Mouse (Mus musculus) myocyte (in vitro differentiated cells): ENCODE results near the gene R3hdm4. TPM values are rescaled to one million over a fixed set of nuclear protein-coding genes. Genes with fewer than 3 reads are reported as not detected.
"Not testable (repeated sequence)": the region's sequence is repeated elsewhere in the genome, so short reads cannot be mapped to it uniquely, and the experiment has no call there.

Experiments used
- H3K27me3 ChIP-seq: one replicate; pipeline ENCODE4 v1.6.1; 2011; ENCODE audit not compliant: control insufficient read depth, insufficient read depth, insufficient read length
- H3K36me3 ChIP-seq: one replicate; pipeline ENCODE4 v1.6.1; 2011; ENCODE audit not compliant: control insufficient read depth, insufficient read depth
- H3K4me2 ChIP-seq: one replicate; pipeline ENCODE4 v1.6.1; 2011; ENCODE audit warnings: low read depth, control low read depth
- H3K4me3 ChIP-seq: one replicate; pipeline ENCODE4 v1.5.1; 2011; ENCODE audit warnings: mild to moderate bottlenecking, control low read depth, moderate library complexity
- H3K79me2 ChIP-seq: one replicate; pipeline ENCODE4 v1.6.1; 2011; ENCODE audit not compliant: control insufficient read depth, insufficient read depth
- H3ac ChIP-seq: one replicate; pipeline ENCODE4 v1.6.1; 2011; ENCODE audit not compliant: control insufficient read depth, insufficient read length
- CEBPB ChIP-seq: IDR thresholded peaks from 2 replicates; pipeline ENCODE4 v1.6.1; 2011; ENCODE audit warnings: mild to moderate bottlenecking, moderate library complexity; ENCODE audit not compliant: poor library complexity, insufficient read depth, severe bottlenecking
- E2F4 ChIP-seq: IDR thresholded peaks from one replicate; pipeline ENCODE4 v1.6.1; 2011; ENCODE audit warnings: mild to moderate bottlenecking, control low read depth, moderate library complexity; ENCODE audit not compliant: insufficient read depth
- MAX ChIP-seq: IDR thresholded peaks from one replicate; pipeline ENCODE4 v1.6.1; 2011; ENCODE audit warnings: low read depth, mild to moderate bottlenecking, control low read depth
- MYOD1 ChIP-seq, 3 experiments: IDR thresholded peaks; one replicate each; pipeline ENCODE4 v1.6.1; 2011; ENCODE audit warnings: control low read depth in 2 of 3, low read depth in 2 of 3, mild to moderate bottlenecking in 2 of 3, moderate library complexity in 1 of 3; ENCODE audit not compliant: insufficient read length in 2 of 3, control insufficient read depth in 1 of 3
- MYOG ChIP-seq, 3 experiments: IDR thresholded peaks; one replicate each; pipeline ENCODE4 v1.6.1; 2011; ENCODE audit warnings: control low read depth in 2 of 3, low read depth in 2 of 3, mild to moderate bottlenecking in 2 of 3; ENCODE audit not compliant: insufficient read length in 2 of 3, control insufficient read depth in 1 of 3, insufficient read depth in 1 of 3
- POLR2A ChIP-seq: IDR thresholded peaks from one replicate; pipeline ENCODE4 v1.6.1; 2011; ENCODE audit warnings: low read depth, mild to moderate bottlenecking, control low read depth, moderate library complexity; ENCODE audit not compliant: insufficient read length
- POLR2AphosphoS2 ChIP-seq: IDR thresholded peaks from one replicate; pipeline ENCODE4 v1.6.1; 2011; ENCODE audit warnings: low read depth, control low read depth; ENCODE audit not compliant: insufficient read length
- REST ChIP-seq: IDR thresholded peaks from one replicate; pipeline ENCODE4 v1.6.1; 2011; ENCODE audit warnings: mild to moderate bottlenecking, control low read depth, moderate library complexity; ENCODE audit not compliant: insufficient read depth, insufficient read length
- SRF ChIP-seq: IDR thresholded peaks from one replicate; pipeline ENCODE4 v1.6.1; 2011; ENCODE audit warnings: low read depth; ENCODE audit not compliant: control insufficient read depth, insufficient read length
- TCF12 ChIP-seq: IDR thresholded peaks from one replicate; pipeline ENCODE4 v1.6.1; 2011; ENCODE audit warnings: mild to moderate bottlenecking, control low read depth; ENCODE audit not compliant: poor library complexity, insufficient read depth, severe bottlenecking
- TCF3 ChIP-seq: IDR thresholded peaks from one replicate; pipeline ENCODE4 v1.6.1; 2011; ENCODE audit warnings: low read depth, control low read depth; ENCODE audit not compliant: insufficient read length
- USF1 ChIP-seq: IDR thresholded peaks from one replicate; pipeline ENCODE4 v1.6.1; 2011; ENCODE audit warnings: low read depth, mild to moderate bottlenecking, control low read depth, moderate library complexity
- polyA plus RNA-seq: library from polyadenylated mRNA; unstranded; fragments of >200 nt; fragmentation: generic; extraction: Trizol; gene quantifications from one replicate; pipeline ENCODE4 v1.2.1, GENCODE M21; 2012; ENCODE audit warnings: missing spikeins

R3hdm4 gene
- polyA plus RNA-seq, 1 experiment = 69.0 TPM

DNA sequence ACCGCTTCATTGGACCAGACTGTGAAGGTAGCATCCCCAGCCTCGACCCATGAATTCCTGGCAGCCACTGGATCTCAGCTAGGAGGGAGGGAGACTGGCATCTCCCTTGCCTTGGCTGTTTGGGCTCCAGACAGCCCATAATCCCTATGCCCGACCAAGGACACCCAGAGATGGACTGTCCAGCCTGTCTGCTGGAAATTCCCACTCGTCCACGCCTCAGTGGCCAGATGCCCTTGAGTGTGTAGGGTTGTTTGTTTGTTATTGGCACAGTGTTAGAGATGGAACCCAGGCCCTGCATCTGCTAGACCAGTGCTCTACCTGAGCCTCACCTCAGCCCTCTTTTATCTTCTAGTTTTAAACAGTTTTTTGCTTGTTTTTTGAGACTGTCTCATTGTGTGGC lies 44.3 kb upstream of the R3hdm4 start:
- H3K27me3 ChIP-seq = no peaks in the 10 kb centered on the region
- TF ChIP-seq E2F4 (no peak), POLR2A (no peak), MAX (no peak), SRF (no peak)

DNA sequence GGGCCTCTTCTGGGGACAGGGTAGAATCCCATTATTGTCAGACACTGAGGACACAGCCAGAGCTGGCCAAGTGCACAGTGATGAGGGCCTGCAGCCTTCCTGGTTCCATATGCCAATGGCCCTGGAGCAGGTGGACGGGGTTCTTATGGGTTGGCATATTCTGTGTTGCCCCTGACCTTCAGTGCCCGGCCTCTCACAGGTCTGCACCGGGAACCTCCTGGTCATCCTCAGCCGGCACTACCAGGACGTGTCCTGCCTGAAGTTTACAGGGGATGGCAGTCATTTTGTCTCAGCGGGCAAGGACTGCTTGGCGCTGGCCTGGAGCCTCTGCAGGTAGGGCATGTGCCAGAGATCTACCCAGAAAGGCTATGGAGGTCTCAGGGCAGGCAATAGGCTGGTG lies 43.7 kb upstream of the R3hdm4 start:
- Histone ChIP-seq H3K4me3 (no peak overlapping the region), H3K79me2 (peaks cover 13% of the 10 kb centered on the region), H3K27me3 (no peaks in the 10 kb centered on the region), H3ac (no peak overlapping the region), H3K36me3 (peaks cover 4% of the 10 kb centered on the region), H3K4me2 (no peak overlapping the region)
- TF ChIP-seq CEBPB (no peak), POLR2AphosphoS2 (no peak), MYOD1 (IDR thresholded peaks at IDR 0.05; ENCODE audit: control insufficient read depth in 1 of 3, insufficient read length in 2 of 3, low read depth in 2 of 3) (no peak), POLR2A (no peak)

More for the DNA sequence above, 44.3 kb upstream of the R3hdm4 start:
- Histone ChIP-seq H3ac (no peak overlapping the region), H3K79me2 (peaks cover 12% of the 10 kb centered on the region), H3K4me2 (no peak overlapping the region), H3K4me3 (no peak overlapping the region), H3K36me3 (peaks cover 4% of the 10 kb centered on the region)

GRCm38 (mm10) chr10:79960671-79961294 lies 39.8 kb upstream of the R3hdm4 start:
- Histone ChIP-seq H3K27me3 (peaks cover 4% of the 10 kb centered on the region), H3K79me2 (peaks cover 13% of the 10 kb centered on the region), H3K36me3 (no peaks in the 10 kb centered on the region), H3K4me2 (peak overlapping the region; percentile 95), H3K4me3 (peak overlapping the region; percentile 55), H3ac (peak overlapping the region; percentile 60)
- TF ChIP-seq SRF (no peak), E2F4 (no peak), MYOG (IDR thresholded peaks at IDR 0.05; ENCODE audit: control insufficient read depth in 1 of 3, insufficient read depth in 1 of 3, insufficient read length in 2 of 3, low read depth in 2 of 3) (no peak)

- Histone ChIP-seq H3K27me3 (peaks cover 4% of the 10 kb centered on the region), H3K4me2 (peak within 1 kb of the TSS; percentile 95), H3ac (peak within 1 kb of the TSS; percentile 60), H3K79me2 (peaks cover 13% of the 10 kb centered on the region), H3K4me3 (peak within 1 kb of the TSS; percentile 55), H3K36me3 (no peaks in the 10 kb centered on the region)
- TF ChIP-seq POLR2A (peak; percentile 83), CEBPB (no peak), TCF3 (no peak), USF1 (no peak), MYOD1 (IDR thresholded peaks at IDR 0.05; ENCODE audit: control insufficient read depth in 1 of 3, insufficient read length in 2 of 3, low read depth in 2 of 3) (peak in 2 of 3 experiments; percentile 48 to 65), MYOG (IDR thresholded peaks at IDR 0.05; ENCODE audit: control insufficient read depth in 1 of 3, insufficient read depth in 1 of 3, insufficient read length in 2 of 3, low read depth in 2 of 3) (peak in 2 of 3 experiments; percentile 40 to 68), POLR2AphosphoS2 (peak; percentile 69)
These were observed 39.0 kb upstream of the R3hdm4 start, which contains the start of gene Wdr18 for GRCm38 (mm10) chr10:79959847-79960601. Gene Wdr18 (plus strand): TSS chr10:79960152.

GRCm38 (mm10) chr10:79959412-79959811 lies 38.4 kb upstream of the R3hdm4 start:
- Histone ChIP-seq H3K79me2 (peaks cover 13% of the 10 kb centered on the region), H3ac (peak overlapping the region; percentile 60), H3K4me2 (peak overlapping the region; percentile 74), H3K4me3 (peak overlapping the region; percentile 55)
- H3K36me3 ChIP-seq, H3K27me3 ChIP-seq: not testable (repeated sequence)

- Histone ChIP-seq H3K36me3 (no peaks in the 10 kb centered on the region), H3K79me2 (peaks cover 13% of the 10 kb centered on the region), H3K4me2 (peak overlapping the region; percentile 28), H3ac (no peak overlapping the region), H3K4me3 (no peak overlapping the region), H3K27me3 (peaks cover 4% of the 10 kb centered on the region)
- TF ChIP-seq CEBPB (no peak), MYOG (IDR thresholded peaks at IDR 0.05; ENCODE audit: control insufficient read depth in 1 of 3, insufficient read depth in 1 of 3, insufficient read length in 2 of 3, low read depth in 2 of 3) (no peak), E2F4 (no peak), MAX (no peak), MYOD1 (IDR thresholded peaks at IDR 0.05; ENCODE audit: control insufficient read depth in 1 of 3, insufficient read length in 2 of 3, low read depth in 2 of 3) (no peak), USF1 (no peak), POLR2A (no peak), SRF (no peak), REST (no peak), POLR2AphosphoS2 (no peak), TCF3 (no peak), TCF12 (no peak)
These were observed 37.3 kb upstream of the R3hdm4 start for GRCm38 (mm10) chr10:79958140-79958816.
